Mouse (Mus musculus): ENCODE measurements around the gene Fer1l4. TPM values are rescaled to one million over a fixed set of nuclear protein-coding genes. Genes with fewer than 3 reads are reported as not detected.
A peak's percentile ranks its signal among the peaks of the same experiment; 100 is the strongest.

Gene Fer1l4
- total RNA-seq, 1 experiment from 2014 or later: not detected

GRCm38 (mm10) chr2:156007888-156008532, 44.7 kb downstream of the Fer1l4 start, which contains the start of the genes 6430550D23Rik and Ergic3:
TSS of gene 6430550D23Rik (minus strand) at chr2:156007977.
TSS of gene Ergic3 (plus strand) at chr2:156008045.
- peak; percentile 100 for DNase-seq

- DNase-seq: no peak
Observed at GRCm38 (mm10) chr2:156005393-156005792, 47.4 kb downstream of the Fer1l4 start.

GRCm38 (mm10) chr2:155991863-155992321, 60.9 kb downstream of the Fer1l4 start:
- DNase-seq: peak; percentile 74

GRCm38 (mm10) chr2:155991151-155991550, 61.6 kb downstream of the Fer1l4 start:
- no peak for DNase-seq

GRCm38 (mm10) chr2:155989085-155989484, 63.7 kb downstream of the Fer1l4 start:
- no peak for DNase-seq

- no peak for DNase-seq
Observed at GRCm38 (mm10) chr2:155987131-155987530, 65.6 kb downstream of the Fer1l4 start.

GRCm38 (mm10) chr2:155985776-155986175, 67.0 kb downstream of the Fer1l4 start:
- no peak for DNase-seq

- peak; percentile 54 for DNase-seq
Observed at GRCm38 (mm10) chr2:155979328-155979991, 73.3 kb downstream of the Fer1l4 start.

GRCm38 (mm10) chr2:155974087-155974731, 78.5 kb downstream of the Fer1l4 start:
- no peak for DNase-seq

GRCm38 (mm10) chr2:155973348-155973747, 79.4 kb downstream of the Fer1l4 start:
- no peak for DNase-seq

Other genes starting within 250 kb of the Fer1l4 start
- 81.1 and 87.2 TPM in 2 replicates for gene BC029722, start 233.5 kb downstream of the Fer1l4 start, total RNA-seq (2021)
- 113 and 133 TPM in 2 replicates for gene Eif6, start 226.0 kb downstream of the Fer1l4 start, total RNA-seq (2021)
- gene Fam83c, start 218.1 kb downstream of the Fer1l4 start, total RNA-seq (2021): not detected in 2 replicates
- gene Uqcc1, start 122.6 kb downstream of the Fer1l4 start, total RNA-seq (2021): 141 and 154 TPM in 2 replicates
- not detected in 2 replicates for gene Gm15557, start 112.2 kb downstream of the Fer1l4 start, total RNA-seq (2021)
- gene Gdf5, start 107.6 kb downstream of the Fer1l4 start, total RNA-seq (2021): 1.1 and 1.8 TPM in 2 replicates
- 13.1 and 14.9 TPM in 2 replicates for gene Cep250, start 96.5 kb downstream of the Fer1l4 start, total RNA-seq (2021)
- 2.9 and 4.0 TPM in 2 replicates for gene 6430550D23Rik, start 45.0 kb downstream of the Fer1l4 start, total RNA-seq (2021)
- 179 and 180 TPM in 2 replicates for gene Ergic3, start 44.9 kb downstream of the Fer1l4 start, total RNA-seq (2021)
- 4.2 and 6.0 TPM in 2 replicates for gene Spag4, start 12.2 kb upstream of the Fer1l4 start, total RNA-seq (2021)
- gene Cpne1, start 59.0 kb upstream of the Fer1l4 start, total RNA-seq (2021): 42.4 and 48.1 TPM in 2 replicates
- 30.4 and 32.4 TPM in 2 replicates for gene Rbm12, start 59.0 kb upstream of the Fer1l4 start, total RNA-seq (2021)
- gene Gm28036, start 74.1 kb upstream of the Fer1l4 start, total RNA-seq (2021): 18.3 and 23.2 TPM in 2 replicates
- gene Romo1, start 91.1 kb upstream of the Fer1l4 start, total RNA-seq (2021): 378 and 386 TPM in 2 replicates
- gene Nfs1, start 91.2 kb upstream of the Fer1l4 start, total RNA-seq (2021): 71.2 and 77.5 TPM in 2 replicates
- gene Rbm39, start 127.3 kb upstream of the Fer1l4 start, total RNA-seq (2021): 338 and 382 TPM in 2 replicates
- gene Phf20, start 143.5 kb upstream of the Fer1l4 start, total RNA-seq (2021): 40.9 and 44.4 TPM in 2 replicates